Mouse (Mus musculus): Measurements from ENCODE around the gene Simc1. TPM values are rescaled to one million over a fixed set of nuclear protein-coding genes. Genes with fewer than 3 reads are reported as not detected.
"Not testable (repeated sequence)": the region's sequence is repeated elsewhere in the genome, so short reads cannot be mapped to it uniquely, and the experiment has no call there.

Simc1 gene
- total RNA-seq (2021), result 10 to 100 TPM; 13.0 to 17.8 TPM

DNA sequence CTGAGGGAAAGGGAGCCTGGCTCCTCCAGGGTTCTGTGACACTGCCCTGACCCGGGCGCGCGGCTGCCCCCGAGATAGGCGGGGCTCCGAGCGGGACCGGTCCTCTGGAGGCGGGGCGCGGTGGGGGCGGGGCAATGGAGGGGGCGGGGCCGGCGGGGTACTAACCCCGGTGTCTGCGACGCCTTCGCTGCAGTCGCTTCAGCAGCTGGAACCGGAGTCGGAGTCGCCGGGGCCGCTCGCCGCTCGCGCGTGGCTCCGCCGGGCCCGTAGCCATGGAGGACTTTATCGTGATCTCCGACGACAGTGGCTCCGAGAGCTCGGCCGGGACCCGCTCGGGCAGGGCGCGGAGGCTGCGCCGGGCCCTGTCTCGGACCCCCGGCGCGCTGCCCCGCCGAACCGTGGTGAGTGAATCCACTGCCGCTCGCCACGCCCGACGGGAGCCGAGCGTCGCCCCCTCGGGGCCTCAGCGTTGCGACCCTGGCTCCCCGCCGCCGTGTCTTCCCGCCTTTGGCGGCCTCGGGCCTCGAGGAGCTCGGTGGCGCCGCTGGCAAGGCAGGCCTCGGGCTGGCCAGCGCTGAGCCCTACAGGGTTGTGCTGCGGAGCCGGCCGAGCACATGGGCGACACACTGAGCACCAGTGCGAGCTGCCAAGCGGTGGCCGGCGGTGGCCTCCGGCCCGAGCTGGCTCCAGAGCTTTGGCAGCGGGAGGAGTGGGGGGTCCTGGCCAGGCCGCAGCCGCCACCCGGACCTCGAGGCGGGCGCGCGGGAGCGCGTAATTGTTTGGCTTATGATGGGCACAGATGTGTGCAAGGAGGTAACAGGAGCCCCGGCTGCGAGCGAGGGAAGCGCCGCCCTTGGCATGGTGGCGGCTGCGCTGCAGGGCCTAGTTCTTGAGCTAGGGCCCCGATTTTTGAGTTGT is at the start of gene Simc1:
TSS of gene Simc1 (plus strand) at position 176 of the 918 bp plus-strand sequence.
- peak; percentile 62 to 65 for DNase-seq (ENCODE audit: low spot score in 2 of 2)
- intact Hi-C loops (cut with DNase I), result no loop called here

DNA sequence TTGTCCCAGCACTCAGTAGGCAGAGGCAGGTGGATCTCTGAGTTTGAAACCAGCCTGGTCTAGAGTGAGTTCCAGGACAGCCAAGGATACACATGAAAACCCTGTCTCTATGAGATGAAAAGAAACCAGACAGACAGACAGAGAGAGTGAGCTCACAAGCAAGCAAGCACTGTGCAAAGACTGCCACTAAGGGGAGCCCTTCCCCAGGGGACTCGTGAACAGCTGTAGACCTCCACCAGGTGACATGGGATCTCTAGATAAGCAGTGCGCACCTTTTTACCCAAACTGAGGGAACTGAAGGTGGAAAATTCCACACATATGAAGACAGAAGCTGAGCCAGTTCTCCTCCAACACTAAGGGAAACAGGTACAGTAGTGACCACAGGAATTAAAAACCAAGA is 46.5 kb upstream of the Simc1 start:
- no peak for DNase-seq (ENCODE audit: low spot score in 2 of 2)
- intact Hi-C loops (cut with DNase I), result no loop called here

DNA sequence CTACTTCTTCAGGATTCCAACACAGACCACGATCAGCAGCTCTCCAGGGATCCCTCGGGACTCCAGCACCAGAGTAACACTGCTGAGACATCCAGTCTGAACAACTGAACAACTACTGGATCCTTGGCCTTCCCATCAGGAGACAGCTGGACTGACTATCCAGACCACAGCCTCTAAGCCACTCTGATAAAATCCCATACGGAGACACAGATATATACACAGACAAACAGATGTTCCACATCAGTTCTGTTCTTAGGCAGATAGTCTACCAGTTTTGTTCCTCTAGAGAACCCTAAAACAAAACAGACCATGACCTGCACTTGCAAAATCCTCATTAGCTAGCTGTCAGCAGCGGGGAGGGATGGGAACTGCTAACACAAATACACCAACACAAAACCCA is 44.3 kb upstream of the Simc1 start:
- intact Hi-C loops (cut with DNase I), result no loop called here
- no peak for DNase-seq (ENCODE audit: low spot score in 2 of 2)

GRCm38 (mm10) chr13:54468098-54469011 is 35.2 kb upstream of the Simc1 start, which contains the start of gene Thoc3:
TSS of gene Thoc3 (minus strand) at chr13:54468849.
- intact Hi-C loops (cut with DNase I), result loop anchor here (10.0 kb wide), 1 partner anchor 96 kb away; the partner anchor contains the start of gene 4833439L19Rik
- DNase-seq (ENCODE audit: low spot score in 2 of 2), result peak; percentile 90 to 94

DNA sequence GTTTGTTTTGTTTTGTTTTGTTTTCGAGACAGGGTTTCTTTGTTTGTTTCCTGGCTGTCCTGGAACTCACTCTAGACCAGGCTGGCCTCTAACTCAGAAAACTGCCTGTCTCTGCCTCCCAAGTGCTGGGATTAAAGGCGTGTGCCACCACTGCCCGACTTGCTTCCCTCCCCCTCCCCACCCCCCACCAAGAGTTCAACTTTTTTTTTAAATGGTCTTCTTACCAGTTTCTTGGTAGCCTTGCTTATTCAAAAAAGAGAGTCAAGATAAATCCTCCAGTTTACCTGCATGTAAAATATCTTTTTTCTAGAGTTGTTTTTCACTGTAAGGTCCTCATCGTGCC is 34.6 kb upstream of the Simc1 start:
- intact Hi-C loops (cut with DNase I), result loop anchor here (10.0 kb wide), 1 partner anchor 96 kb away; the partner anchor contains the start of gene 4833439L19Rik
- DNase-seq (ENCODE audit: low spot score in 2 of 2), result no peak

DNA sequence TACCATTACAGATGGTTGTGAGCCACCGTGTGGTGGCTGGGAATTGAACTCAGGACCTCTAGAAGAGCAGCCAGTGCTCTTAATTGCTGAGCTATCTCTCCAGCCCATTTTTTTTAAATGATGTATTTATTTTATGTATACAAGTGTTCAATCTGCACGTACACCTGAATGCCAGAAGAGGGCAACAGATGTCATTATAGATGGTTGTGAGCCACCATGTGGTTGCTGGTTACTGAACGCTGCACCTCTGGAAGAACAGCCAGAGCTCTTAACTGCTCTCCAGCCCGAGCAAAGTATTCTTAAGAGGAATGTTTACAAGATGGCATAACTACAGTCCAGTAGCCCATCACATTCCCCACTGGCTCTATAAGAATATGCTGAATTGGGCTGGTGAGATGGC is 31.6 kb upstream of the Simc1 start:
- DNase-seq (ENCODE audit: low spot score in 2 of 2), result no peak
- intact Hi-C loops (cut with DNase I), result no loop called here

DNA sequence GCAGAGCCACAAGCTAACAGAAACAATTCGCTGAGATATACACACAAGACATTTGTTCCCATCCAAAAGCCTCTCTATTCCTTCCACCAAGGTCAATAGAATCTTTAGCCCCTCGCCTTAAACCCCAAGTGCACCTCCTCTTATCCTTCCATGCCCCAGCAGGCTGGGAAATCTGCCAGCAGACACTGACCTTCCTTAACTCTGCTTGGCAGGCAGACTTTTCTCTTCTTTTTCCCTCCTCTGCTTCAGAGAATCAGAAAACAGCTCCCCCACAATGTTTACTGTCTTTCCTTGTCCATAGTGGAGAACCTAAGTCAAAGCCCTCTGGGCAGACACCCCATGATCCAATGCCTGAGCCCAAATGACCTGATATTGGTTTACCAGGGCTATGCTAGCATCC is 28.6 kb upstream of the Simc1 start:
- intact Hi-C loops (cut with DNase I), result no loop called here
- DNase-seq (ENCODE audit: low spot score in 2 of 2), result no peak

GRCm38 (mm10) chr13:54475702-54476101 is 27.9 kb upstream of the Simc1 start:
- intact Hi-C loops (cut with DNase I), result no loop called here
- DNase-seq (ENCODE audit: low spot score in 2 of 2), result no peak

DNA sequence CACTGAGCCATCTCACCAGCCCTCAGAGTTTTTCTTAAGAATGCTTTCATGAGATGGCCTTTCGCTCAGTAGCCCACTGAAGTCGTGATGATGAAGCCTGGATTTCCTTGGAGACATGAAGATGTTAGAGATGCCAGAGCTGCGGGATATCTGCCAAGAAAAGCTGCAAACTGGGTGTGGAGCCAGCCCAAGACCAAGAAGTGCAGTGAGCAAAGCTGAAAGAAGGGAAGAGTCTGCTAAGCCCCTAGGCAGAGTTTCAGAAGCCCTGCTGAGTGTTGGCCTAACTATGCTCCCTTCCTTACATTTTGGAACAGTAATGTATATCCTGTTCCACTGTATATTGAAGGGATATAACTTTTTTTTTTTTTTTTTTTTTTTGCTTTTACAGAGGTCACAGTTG is 24.3 kb upstream of the Simc1 start:
- no peak for DNase-seq (ENCODE audit: low spot score in 2 of 2)
- intact Hi-C loops (cut with DNase I), result no loop called here

DNA sequence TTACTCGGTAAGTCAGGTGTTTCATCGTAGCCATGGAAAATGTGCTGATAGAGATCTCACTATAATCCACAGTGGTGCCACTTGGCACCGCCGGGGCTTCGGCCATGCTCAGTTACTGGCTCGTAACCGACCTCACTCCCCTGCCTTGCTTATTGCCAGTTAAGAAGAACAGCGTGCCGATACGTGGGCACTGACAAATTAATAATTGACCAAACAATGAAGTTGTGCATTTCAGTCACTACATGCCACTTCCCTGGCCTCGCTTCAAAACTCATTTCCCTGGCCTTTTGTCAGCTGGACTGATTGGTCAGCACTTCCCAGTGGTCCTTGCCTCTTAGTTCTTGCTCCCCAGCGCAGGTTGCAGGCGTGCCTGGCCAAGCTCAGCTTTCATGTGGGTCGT is 22.1 kb upstream of the Simc1 start:
- intact Hi-C loops (cut with DNase I), result no loop called here
- no peak for DNase-seq (ENCODE audit: low spot score in 2 of 2)

- DNase-seq (ENCODE audit: low spot score in 2 of 2), result no peak
These were observed 13.2 kb upstream of the Simc1 start for GRCm38 (mm10) chr13:54490411-54490810.

GRCm38 (mm10) chr13:54491381-54491780 is 12.2 kb upstream of the Simc1 start:
- DNase-seq (ENCODE audit: low spot score in 2 of 2), result no peak
- intact Hi-C loops (cut with DNase I), result no loop called here

More at GRCm38 (mm10) chr13:54490411-54490810, 13.2 kb upstream of the Simc1 start:
- intact Hi-C loops (cut with DNase I), result no loop called here

GRCm38 (mm10) chr13:54499551-54499950 is 4.0 kb upstream of the Simc1 start:
- intact Hi-C loops (cut with DNase I); DNase-seq (ENCODE audit: low spot score in 2 of 2): not testable (repeated sequence)

GRCm38 (mm10) chr13:54501352-54501751 is 2.2 kb upstream of the Simc1 start:
- DNase-seq (ENCODE audit: low spot score in 2 of 2), result no peak
- intact Hi-C loops (cut with DNase I), result no loop called here

- intact Hi-C loops (cut with DNase I), result no loop called here
- no peak for DNase-seq (ENCODE audit: low spot score in 2 of 2)
These were observed 1.5 kb upstream of the Simc1 start for GRCm38 (mm10) chr13:54501957-54502690.

DNA sequence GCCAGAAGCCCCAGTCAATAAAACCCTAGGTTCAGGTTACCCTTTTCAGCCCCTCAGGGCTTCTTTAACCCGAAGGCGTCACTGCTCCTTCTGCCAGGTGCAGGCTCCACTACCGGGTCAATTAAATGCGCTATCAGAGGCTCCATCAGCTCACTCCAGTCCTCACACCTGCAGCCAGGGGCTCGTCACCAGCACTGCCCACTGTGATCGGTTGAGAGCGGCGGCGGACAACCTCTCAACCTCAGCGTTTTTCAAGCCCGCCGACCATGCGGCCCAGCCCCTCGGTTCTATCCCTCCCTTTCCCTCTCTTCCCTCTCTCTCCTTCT is 338 bp upstream of the Simc1 start:
- intact Hi-C loops (cut with DNase I), result no loop called here
- DNase-seq (ENCODE audit: low spot score in 2 of 2), result peak in 1 of 2 experiments; percentile 5

- DNase-seq (ENCODE audit: low spot score in 2 of 2), result no peak
- intact Hi-C loops (cut with DNase I), result no loop called here
These were observed 1.2 kb downstream of the Simc1 start for GRCm38 (mm10) chr13:54504611-54505260.

GRCm38 (mm10) chr13:54505920-54506319 is 2.3 kb downstream of the Simc1 start:
- intact Hi-C loops (cut with DNase I), result no loop called here
- DNase-seq (ENCODE audit: low spot score in 2 of 2), result no peak

- intact Hi-C loops (cut with DNase I), result no loop called here
- DNase-seq (ENCODE audit: low spot score in 2 of 2), result no peak
These were observed 16.6 kb downstream of the Simc1 start for GRCm38 (mm10) chr13:54520221-54520620.

Measured in left cerebral cortex, postnatal 36 days (tissue).